Mouse (Mus musculus) CH12.LX (cell line): Measurements from ENCODE around the gene Mcrip1. TPM values are rescaled to one million over a fixed set of nuclear protein-coding genes. Genes with fewer than 3 reads are reported as not detected.
"Not testable (repeated sequence)": the region's sequence is repeated elsewhere in the genome, so short reads cannot be mapped to it uniquely, and the experiment has no call there.

Source experiments
- DNase-seq: peaks from one replicate; pipeline ENCODE4 v3.0.0-alpha.2; 2013; ENCODE audit errors: extremely low read depth
- H3K27ac ChIP-seq: 2 replicates; pipeline ENCODE4 v1.5.1; 2012; ENCODE audit warnings: low read depth, mild to moderate bottlenecking, control low read depth, moderate library complexity; ENCODE audit not compliant: insufficient read depth
- H3K27me3 ChIP-seq: replicated peaks from 2 replicates; pipeline ENCODE3; 2012; ENCODE audit warnings: inconsistent platforms
- H3K36me3 ChIP-seq, 2 experiments: replicated peaks in 1 of 2; 2 replicates each; pipeline versions ENCODE3 to v1.6.1; 2012; ENCODE audit warnings: inconsistent platforms in 1 of 2, low read length in 1 of 2, mild to moderate bottlenecking in 1 of 2, mixed read lengths in 1 of 2, moderate library complexity in 1 of 2; ENCODE audit not compliant: control insufficient read depth in 1 of 2, insufficient read depth in 1 of 2
- H3K4me1 ChIP-seq, 2 experiments: 2 replicates each; pipeline ENCODE4 v1.6.1; 2012; ENCODE audit warnings: inconsistent platforms in 1 of 2, moderate library complexity in 1 of 2; ENCODE audit not compliant: insufficient read depth in 2 of 2, control insufficient read depth in 1 of 2
- H3K4me2 ChIP-seq: 2 replicates; pipeline ENCODE4 v1.6.1; 2012; ENCODE audit warnings: low read depth, mild to moderate bottlenecking, control low read depth; ENCODE audit not compliant: poor library complexity, insufficient read depth, severe bottlenecking
- H3K4me3 ChIP-seq, 3 experiments: fragments of 150-350 bp in 1 of 3; sonication (generic) in 1 of 3; replicated peaks in 1 of 3; 2 replicates each; pipeline versions ENCODE3 to v1.5.1; 2011 to 2012; ENCODE audit warnings: low read depth in 2 of 3, low read length in 2 of 3, mild to moderate bottlenecking in 2 of 3, moderate library complexity in 2 of 3, control low read depth in 1 of 3, improper control_type of control experiment in 1 of 3, inconsistent platforms in 1 of 3, mixed read lengths in 1 of 3; ENCODE audit not compliant: poor library complexity in 1 of 3
- H3K79me2 ChIP-seq: replicated peaks from 2 replicates; pipeline ENCODE4 v1.6.1; 2012; ENCODE audit warnings: mild to moderate bottlenecking, moderate library complexity; ENCODE audit not compliant: control insufficient read depth, poor library complexity, insufficient read depth, severe bottlenecking; ENCODE audit errors: extremely low read depth
- H3K9ac ChIP-seq: 2 replicates; pipeline ENCODE4 v1.6.1; 2012; ENCODE audit warnings: low read depth, mild to moderate bottlenecking, control low read depth, moderate library complexity; ENCODE audit not compliant: insufficient read depth
- H3K9me3 ChIP-seq: replicated peaks from 2 replicates; pipeline ENCODE3; 2012; ENCODE audit warnings: low read length, inconsistent platforms, mixed read lengths
- BHLHE40 ChIP-seq: IDR thresholded peaks from 2 replicates; pipeline ENCODE4 v1.6.1; 2011; ENCODE audit warnings: mild to moderate bottlenecking, low read depth, low read length, improper control_type of control experiment
- CHD1 ChIP-seq: IDR thresholded peaks from 2 replicates; pipeline ENCODE4 v1.6.1; 2012; ENCODE audit warnings: low read depth, low read length, improper control_type of control experiment, inconsistent platforms
- CTCF ChIP-seq, 2 experiments: IDR thresholded peaks in 1 of 2; conservative IDR thresholded peaks in 1 of 2; 2 replicates each; pipeline ENCODE4 v1.5.1; 2011 to 2012; ENCODE audit warnings: low read depth in 2 of 2, low read length in 2 of 2, improper control_type of control experiment in 1 of 2, inconsistent platforms in 1 of 2, mild to moderate bottlenecking in 1 of 2, moderate library complexity in 1 of 2
- E2F4 ChIP-seq: IDR thresholded peaks from 2 replicates; pipeline ENCODE4 v1.6.1; 2011; ENCODE audit warnings: low read depth, low read length, improper control_type of control experiment; ENCODE audit not compliant: insufficient replicate concordance
- EP300 ChIP-seq: IDR thresholded peaks from 2 replicates; pipeline ENCODE4 v1.6.1; 2011; ENCODE audit warnings: low read length, improper control_type of control experiment
- MAFK ChIP-seq: IDR thresholded peaks from 2 replicates; pipeline ENCODE4 v1.6.1; 2011; ENCODE audit warnings: low read length, improper control_type of control experiment; ENCODE audit not compliant: insufficient replicate concordance
- MAX ChIP-seq: IDR thresholded peaks from 2 replicates; pipeline ENCODE4 v1.6.1; 2011; ENCODE audit warnings: low read length, improper control_type of control experiment
- MYC ChIP-seq: IDR thresholded peaks from 2 replicates; pipeline ENCODE4 v1.6.1; 2011; ENCODE audit warnings: low read depth, mild to moderate bottlenecking, improper control_type of control experiment, low read length
- POLR2A ChIP-seq: IDR thresholded peaks from 2 replicates; pipeline ENCODE4 v1.6.1; 2011; ENCODE audit warnings: low read depth, mild to moderate bottlenecking, improper control_type of control experiment, low read length
- POLR2AphosphoS2 ChIP-seq: IDR thresholded peaks from 2 replicates; pipeline ENCODE4 v1.6.1; 2011; ENCODE audit warnings: low read depth, low read length, improper control_type of control experiment
- RAD21 ChIP-seq: IDR thresholded peaks from 2 replicates; pipeline ENCODE4 v1.6.1; 2011; ENCODE audit warnings: low read depth, mild to moderate bottlenecking, low read length, improper control_type of control experiment, moderate library complexity
- SMC3 ChIP-seq: IDR thresholded peaks from 2 replicates; pipeline ENCODE4 v1.6.1; 2011; ENCODE audit warnings: low read depth, low read length, improper control_type of control experiment
- TBP ChIP-seq: conservative IDR thresholded peaks from 2 replicates; pipeline ENCODE4 v1.6.1; 2011; ENCODE audit warnings: low read depth, low read length, improper control_type of control experiment
- TCF12 ChIP-seq: IDR thresholded peaks from 2 replicates; pipeline ENCODE4 v1.6.1; 2014; ENCODE audit warnings: low read depth, mild to moderate bottlenecking, inconsistent platforms, low read length, improper control_type of control experiment
- USF1 ChIP-seq: IDR thresholded peaks from 2 replicates; pipeline ENCODE4 v1.6.1; 2014; ENCODE audit warnings: low read depth, mild to moderate bottlenecking, inconsistent platforms, low read length, improper control_type of control experiment
- USF2 ChIP-seq: conservative IDR thresholded peaks from 2 replicates; pipeline ENCODE4 v1.6.1; 2011; ENCODE audit warnings: low read depth, low read length, improper control_type of control experiment
- ZC3H11A ChIP-seq: IDR thresholded peaks from 2 replicates; pipeline ENCODE4 v1.6.1; 2012; ENCODE audit warnings: low read depth, mild to moderate bottlenecking, inconsistent platforms, low read length, improper control_type of control experiment
- dilution Hi-C: fragments of 300-500 bp; cut with MboI; formaldehyde crosslinking; loops from 2 replicates; pipeline ENCODE4 v1.14.3; 2020; ENCODE audit warnings: low sequenced_read_pairs; ENCODE audit not compliant: extremely low pct_unique_long_range_greater_than_20kb, extremely low pct_ligation_motif_present
- in situ Hi-C: fragments of 300-500 bp; cut with MboI; formaldehyde crosslinking; loops from 3 replicates; pipeline ENCODE4 v1.14.3; 2019; ENCODE audit warnings: low sequenced_read_pairs, low pct_ligation_motif_present, low pct_unique_long_range_greater_than_20kb, mixed read lengths
- polyA plus RNA-seq: library from polyadenylated mRNA; unstranded; fragments of >175 nt; gene quantifications from 2 replicates; pipeline ENCODE4 v1.2.1, GENCODE M21; 2012; ENCODE audit warnings: low read depth; ENCODE audit not compliant: insufficient read length
- total RNA-seq, 2 experiments: library from RNA; depleted of rRNA; stranded (reverse); fragments of 300-350 nt in 1 of 2; fragments of >200 nt in 1 of 2; gene quantifications; 2 replicates each; pipeline ENCODE4 v1.2.3; 2012 to 2014

Mcrip1 gene
- total and polyA plus RNA-seq, 3 experiments, result 39.6 to 66.5 (median 46.2) TPM

- H3K4me2 ChIP-seq, DNase-seq, dilution Hi-C loops, in situ Hi-C loops, H3K27ac ChIP-seq, H3K4me3 ChIP-seq, H3K9me3 ChIP-seq, H3K9ac ChIP-seq, H3K27me3 ChIP-seq: not testable (repeated sequence)
- TF ChIP-seq MAFK, result peak; percentile 78; the same call in 1 of the 2 replicates
- H3K4me1 ChIP-seq, result peaks cover 11 to 35% of the 10 kb centered on the region in 2 experiments
- peaks cover 49 to 64% of the 10 kb centered on the region in 2 experiments for H3K36me3 ChIP-seq
- H3K79me2 ChIP-seq, result peaks cover 27% of the 10 kb centered on the region
Observed at GRCm38 (mm10) chr11:120582982-120583293, 33.4 kb upstream of the Mcrip1 start.

- Histone ChIP-seq H3K4me1 (peaks cover 11 to 40% of the 10 kb centered on the region in 2 experiments), H3K27me3 (no peaks in the 10 kb centered on the region)
- in situ Hi-C loops, result no loop called here
- peak; percentile 75 for DNase-seq
- TF ChIP-seq E2F4 (no peak), USF2 (peak; percentile 82), POLR2A (0 out of 2 replicates have a peak, but pooled peaks have one; percentile 5), TCF12 (peak; percentile 34; the same call in 1 of the 2 replicates), MYC (peak; percentile 58; the same call in 1 of the 2 replicates), CHD1 (no peak), TBP (0 out of 2 replicates have a peak, but pooled peaks have one; percentile 45), SMC3 (peak; percentile 6; the same call in 1 of the 2 replicates), BHLHE40 (peak; percentile 67), RAD21 (peak; percentile 44), POLR2AphosphoS2 (0 out of 2 replicates have a peak, but pooled peaks have one; percentile 27), ZC3H11A (no peak), EP300 (0 out of 2 replicates have a peak, but pooled peaks have one; percentile 2), MAFK (no peak), USF1 (peak; percentile 69), MAX (peak; percentile 86), CTCF (conservative IDR thresholded peaks at IDR 0.05 in 1 of 2, IDR thresholded peaks at IDR 0.05 in 1 of 2; ENCODE audit: low read depth in 2 of 2, low read length in 2 of 2) (peak; percentile 65 to 81)
- TF ChIP-seq, all 38 proteins: peak for 13
- Histone ChIP-seq H3K4me3 (peak overlapping the region; percentile 61 to 85 (median 77)), H3K36me3 (peaks cover 50 to 64% of the 10 kb centered on the region in 2 experiments), H3K9ac (peak overlapping the region; percentile 93), H3K79me2 (peaks cover 27% of the 10 kb centered on the region), H3K27ac (peak overlapping the region; percentile 89), H3K4me2 (peak overlapping the region; percentile 74), H3K9me3 (peaks cover 4% of the 10 kb centered on the region)
- dilution Hi-C loops, result no loop called here
Observed at GRCm38 (mm10) chr11:120582268-120582981, 32.9 kb upstream of the Mcrip1 start.
